Mouse (Mus musculus): Measurements from ENCODE around the gene Aqp9.

The Aqp9 gene

DNA sequence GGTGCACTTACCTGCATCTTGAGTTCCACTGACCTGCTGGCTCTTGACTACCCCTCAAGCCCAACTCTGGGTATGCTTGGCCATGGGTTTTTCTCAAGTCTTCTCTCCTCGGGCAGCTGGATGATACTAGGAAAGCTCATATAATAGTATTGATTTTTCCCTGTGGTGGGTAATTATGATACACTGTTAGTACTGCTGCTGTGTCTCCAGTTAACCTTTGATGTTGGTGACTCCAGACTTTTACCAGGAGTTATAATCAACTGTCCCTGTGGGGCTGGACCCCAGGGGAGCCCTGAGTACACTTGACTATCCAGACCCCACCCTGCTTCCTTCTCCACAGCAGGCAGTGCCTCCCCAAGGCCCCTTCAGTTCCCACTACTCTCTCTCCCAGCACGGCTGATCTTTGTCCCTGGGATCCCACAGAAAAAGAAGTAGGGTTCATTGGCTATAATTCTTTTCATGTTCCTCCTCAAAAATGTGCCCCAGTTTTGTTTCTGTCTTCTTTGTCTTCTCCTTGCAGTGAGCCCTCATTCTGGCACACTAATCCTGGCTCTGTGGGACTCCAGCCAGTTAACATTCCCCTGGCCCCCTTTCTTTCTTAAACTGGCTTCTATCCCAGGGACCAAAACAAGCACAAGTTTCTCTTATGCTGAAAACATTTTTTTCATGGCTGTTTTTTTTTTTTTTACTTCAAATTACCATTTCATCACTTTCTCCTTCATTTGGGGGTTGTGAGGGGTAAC lies 838 bp downstream of the Aqp9 start:
- in situ Hi-C loops (cut with MboI, MseI) = no loop called here

DNA sequence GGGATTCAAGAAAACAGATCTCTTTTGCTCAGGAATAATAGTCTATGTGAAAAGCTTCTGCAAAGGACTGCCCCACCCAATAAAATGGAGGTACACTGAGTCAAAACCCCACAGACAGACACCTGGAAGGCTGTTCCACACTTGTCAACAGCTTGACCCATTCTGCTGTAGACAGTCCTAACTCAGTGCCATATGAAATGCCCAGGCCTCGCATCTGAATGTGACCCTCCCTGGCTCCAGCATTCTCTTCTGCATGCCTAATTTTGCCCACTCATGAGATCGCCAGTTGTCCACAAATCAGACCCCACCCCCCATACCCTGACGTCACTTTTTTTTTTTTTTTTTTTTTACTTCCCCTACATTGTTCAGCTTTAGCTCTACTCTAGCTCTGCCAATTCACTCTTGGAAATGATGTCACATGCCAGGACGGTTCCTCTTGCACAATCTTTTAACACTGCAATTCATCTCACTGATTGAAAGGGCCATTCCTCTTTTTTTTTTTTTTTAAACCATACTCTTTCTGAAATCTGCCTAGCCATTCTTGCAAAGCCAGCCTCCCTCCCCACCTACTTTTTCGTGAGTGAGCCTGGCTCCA lies 1.5 kb downstream of the Aqp9 start:
- in situ Hi-C loops (cut with MboI, MseI) = no loop called here

DNA sequence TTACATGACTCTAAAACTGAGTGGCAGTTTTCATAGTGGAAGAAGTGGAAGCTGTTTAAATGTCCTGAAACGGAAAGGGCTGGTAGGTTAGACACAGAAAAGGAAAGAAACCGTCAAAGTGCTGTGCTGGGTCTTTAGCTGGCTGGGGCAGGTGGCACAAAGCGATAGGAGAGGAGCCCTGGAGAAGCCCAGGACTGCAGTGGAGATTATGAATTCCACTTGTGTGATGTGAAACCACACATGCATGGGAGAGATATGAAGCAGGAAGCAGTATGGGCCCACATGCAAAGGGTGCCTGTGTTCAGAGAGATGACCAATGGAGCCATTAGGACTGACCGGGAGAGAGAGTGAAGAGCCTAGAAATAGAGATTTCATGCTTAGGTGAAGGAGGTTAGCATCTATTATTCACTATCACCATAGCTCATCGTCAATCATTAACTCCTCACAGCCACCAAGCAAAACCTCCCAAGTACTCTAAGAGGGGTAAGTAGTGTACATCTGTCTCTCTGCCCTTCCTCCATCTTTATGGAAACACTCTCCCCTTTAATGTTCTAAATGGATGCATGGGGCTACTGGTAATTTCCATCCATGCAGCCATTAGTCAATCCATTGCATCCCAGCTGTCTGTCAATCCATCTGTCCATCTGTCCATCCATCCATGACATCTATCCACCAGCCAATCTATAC lies 2.3 kb downstream of the Aqp9 start:
- in situ Hi-C loops (cut with MboI, MseI) = no loop called here

DNA sequence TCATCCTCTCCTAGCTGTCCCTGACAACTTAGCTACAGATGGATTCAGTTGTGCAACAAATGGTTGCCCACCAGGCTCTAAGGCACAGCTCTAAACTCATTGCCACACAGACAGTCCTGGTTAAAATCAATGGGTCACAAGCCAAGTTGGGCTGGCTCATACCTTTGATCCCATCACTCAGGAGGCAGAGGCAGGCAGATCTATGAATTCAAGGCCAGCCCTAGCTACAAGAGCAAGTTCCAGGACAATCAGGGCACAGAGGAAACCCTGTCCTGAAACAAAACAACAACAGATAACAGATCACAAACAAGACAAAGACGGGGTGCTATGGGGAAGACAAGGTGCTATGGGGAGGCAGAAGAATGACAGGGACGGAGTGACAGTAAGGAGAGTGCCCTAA lies 3.0 kb downstream of the Aqp9 start:
- in situ Hi-C loops (cut with MboI, MseI) = no loop called here

DNA sequence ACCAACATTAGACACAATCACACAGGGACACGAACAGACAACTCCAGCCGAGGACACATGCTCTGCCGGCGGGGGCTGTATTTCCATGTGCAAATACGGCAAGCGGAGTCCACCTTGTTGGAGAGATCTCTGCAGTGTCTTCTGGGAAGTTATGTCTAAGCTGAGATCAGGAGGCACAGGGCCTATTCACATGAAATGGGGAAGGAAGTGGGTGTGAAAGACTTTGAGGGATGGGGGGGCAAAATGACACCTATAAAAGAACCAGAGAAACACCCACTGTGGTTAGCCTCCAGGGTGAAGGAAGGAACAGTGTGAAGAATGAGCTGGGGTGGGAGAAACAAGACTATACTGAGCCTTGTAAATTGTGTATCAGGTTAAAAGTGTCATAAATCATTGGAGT lies 3.4 kb downstream of the Aqp9 start:
- in situ Hi-C loops (cut with MboI, MseI) = no loop called here

DNA sequence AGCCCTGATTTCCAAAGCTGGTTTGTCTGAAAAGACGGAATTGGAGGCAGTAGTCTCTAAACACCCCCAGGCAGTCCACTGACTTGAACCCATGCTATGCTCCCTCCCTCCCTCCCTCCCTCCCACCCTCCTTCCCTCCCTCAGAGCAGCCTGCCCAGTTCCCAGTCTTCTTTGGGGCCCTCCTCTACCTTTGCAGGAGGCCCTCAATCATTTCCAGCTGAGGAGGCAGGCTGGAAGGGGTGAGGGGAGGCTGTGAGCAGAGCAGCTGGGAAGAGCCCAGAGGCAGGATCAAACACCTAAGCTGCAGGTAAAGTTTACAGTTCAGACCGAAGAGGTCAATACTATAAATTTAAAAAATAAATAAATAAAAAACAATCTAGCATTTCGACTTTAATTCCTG lies 4.1 kb downstream of the Aqp9 start:
- in situ Hi-C loops (cut with MboI, MseI) = no loop called here

DNA sequence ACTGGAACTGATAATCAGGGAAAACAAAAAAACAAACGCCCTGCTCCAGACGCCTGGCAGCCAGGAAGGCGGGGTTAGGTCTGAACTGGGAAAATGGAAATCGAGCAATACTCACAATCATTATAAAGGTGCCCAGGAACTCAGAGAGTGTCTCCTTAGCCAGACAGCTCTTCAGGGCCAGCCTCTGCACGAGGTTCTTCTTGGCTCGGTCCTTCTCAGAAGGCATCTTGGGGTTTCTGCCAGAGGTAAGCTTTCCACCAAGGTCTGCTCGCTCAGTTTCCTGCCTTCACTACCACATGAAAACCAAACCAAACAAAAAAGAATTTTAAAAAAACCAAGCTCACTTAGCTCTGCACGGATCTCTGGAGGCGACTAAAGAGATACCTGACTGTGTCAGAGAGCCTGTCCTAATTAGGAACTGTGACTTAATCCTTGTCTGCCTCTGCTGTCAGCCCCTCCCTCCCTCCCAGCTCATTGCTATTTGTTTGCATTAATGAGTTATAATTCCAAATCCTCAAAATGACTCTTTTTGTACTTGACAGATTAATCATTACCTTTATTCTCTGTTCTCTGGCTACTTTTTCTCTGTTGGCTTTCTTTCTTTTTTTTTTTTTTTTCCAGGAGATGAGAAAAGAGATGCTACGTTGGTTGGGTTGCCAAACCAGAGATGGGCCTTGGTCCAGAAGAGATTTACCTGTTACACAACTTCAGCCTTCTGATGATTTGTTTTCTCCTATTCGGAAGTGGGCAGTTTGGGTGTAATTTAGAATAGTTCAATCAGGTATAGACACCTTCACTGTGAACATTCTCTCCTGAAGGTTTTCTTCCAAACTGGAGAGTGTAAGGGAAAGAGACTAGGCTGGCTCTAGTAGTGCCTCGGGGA lies 5.4 kb downstream of the Aqp9 start:
- in situ Hi-C loops (cut with MboI, MseI) = no loop called here

DNA sequence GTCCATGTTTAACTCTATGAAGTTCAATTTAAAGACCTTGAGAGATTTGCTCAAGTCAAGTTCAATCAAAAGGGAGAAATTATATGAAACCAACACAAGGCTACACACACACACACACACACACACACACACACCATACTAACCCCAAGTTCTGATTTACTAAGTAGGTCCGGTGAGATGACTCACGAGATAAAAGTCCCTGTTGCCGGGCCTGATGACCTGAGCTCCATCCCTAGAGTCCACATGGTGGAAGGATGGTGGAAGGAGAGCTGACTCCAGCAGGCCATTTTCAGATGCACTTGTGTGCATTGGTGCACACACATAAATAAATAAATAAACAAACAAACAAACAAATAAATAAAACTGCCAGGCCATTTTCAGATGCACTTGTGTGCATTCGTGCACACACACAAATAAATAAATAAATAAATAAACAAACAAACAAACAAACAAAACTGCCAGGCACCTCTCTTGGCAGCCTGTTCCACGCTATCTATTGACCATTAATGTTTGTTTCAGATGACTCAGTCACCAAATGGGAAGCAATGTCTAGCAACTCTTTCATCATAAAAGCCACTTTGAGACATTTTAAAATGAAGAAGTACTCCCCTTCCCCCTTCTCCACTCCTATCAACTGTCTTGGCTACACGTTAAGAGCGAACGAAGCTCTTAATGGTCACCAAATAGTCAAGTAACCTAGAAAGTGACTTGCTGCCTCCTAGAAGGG lies 6.2 kb downstream of the Aqp9 start:
- in situ Hi-C loops (cut with MboI, MseI) = no loop called here

DNA sequence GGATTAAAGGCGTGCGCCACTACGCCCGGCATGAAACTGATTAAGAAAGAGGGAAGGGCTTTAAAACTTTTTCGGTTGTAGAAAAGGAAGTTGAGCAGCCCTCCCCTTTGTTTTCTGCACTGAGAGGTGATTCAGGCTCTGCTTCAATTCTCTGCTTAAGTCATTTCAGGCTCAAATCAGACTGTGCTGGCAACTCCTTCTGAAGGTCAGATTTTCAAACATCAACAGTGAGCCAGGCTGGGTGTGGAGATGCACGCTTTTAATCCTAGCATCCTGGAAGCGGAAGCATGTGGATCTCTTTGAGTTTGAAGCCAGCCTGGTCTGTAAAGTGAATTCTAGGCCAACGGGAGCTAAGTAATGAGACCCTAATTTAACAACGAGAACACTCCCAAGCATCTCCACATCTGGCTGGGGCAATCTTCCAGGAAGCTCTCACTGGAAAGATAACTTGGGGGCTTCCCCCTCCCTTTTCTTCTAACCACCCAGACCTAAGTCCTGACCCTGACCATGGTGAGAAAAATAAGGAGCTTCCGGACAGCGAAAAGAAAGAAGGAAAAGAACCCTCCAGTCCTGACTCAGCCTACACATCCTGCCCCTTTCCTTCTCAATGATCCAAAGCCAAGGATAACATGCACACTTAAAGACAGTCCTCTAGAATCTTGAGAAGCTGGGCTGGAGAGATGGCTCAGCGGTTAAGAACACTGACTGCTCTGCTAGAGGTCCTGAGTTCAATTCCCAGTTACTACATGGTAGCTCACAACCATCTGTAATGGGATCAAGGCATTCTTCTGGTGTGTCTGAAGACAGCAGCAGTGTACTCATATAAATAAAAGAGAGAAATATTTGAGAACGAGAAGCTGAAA lies 7.4 kb downstream of the Aqp9 start:
- in situ Hi-C loops (cut with MboI, MseI) = no loop called here

DNA sequence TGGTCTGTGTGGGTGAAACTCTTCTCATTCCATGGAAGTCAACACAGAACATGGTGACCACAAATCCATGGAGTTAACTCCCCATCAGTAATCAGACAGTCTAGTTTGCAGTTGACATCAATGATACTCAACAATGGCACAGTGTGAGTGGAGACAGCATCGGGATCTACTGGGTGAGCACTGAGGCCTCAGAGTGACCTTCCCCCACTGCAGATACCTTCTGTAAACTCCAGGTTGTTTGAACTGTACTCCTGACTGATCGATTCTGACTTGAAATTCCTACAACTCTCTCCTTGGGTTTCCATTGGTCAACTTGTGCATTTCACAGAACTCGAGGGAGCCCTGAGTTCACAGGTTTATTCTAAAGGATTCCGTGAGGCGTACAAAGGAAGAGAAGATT lies 8.8 kb downstream of the Aqp9 start:
- in situ Hi-C loops (cut with MboI, MseI) = no loop called here

DNA sequence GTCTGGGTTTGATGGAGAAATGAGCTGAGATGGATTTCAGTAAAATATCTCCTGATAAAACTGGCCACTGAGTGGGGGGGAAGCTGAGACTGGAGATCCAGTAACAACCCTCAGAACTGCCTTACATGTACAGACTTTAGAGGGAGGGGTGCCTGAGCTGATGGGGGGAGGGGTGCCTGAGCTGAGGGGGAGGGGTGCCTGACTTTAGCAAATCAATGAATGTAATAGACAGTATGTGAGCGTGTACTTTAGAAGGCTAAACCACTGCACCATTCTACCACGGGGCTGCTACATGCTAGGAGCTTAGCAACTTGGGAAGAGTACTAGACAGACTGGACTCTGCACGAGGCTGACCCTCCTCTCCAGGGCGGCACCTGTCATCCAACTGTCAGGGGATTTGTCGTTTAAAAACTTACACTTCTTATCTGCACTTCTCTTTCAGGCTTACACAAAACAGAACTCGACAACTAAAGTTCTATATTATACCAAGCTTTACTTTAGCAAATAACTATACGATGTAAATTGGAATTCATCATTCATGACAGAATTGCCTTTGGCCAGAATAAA lies 9.3 kb downstream of the Aqp9 start:
- in situ Hi-C loops (cut with MboI, MseI) = no loop called here

DNA sequence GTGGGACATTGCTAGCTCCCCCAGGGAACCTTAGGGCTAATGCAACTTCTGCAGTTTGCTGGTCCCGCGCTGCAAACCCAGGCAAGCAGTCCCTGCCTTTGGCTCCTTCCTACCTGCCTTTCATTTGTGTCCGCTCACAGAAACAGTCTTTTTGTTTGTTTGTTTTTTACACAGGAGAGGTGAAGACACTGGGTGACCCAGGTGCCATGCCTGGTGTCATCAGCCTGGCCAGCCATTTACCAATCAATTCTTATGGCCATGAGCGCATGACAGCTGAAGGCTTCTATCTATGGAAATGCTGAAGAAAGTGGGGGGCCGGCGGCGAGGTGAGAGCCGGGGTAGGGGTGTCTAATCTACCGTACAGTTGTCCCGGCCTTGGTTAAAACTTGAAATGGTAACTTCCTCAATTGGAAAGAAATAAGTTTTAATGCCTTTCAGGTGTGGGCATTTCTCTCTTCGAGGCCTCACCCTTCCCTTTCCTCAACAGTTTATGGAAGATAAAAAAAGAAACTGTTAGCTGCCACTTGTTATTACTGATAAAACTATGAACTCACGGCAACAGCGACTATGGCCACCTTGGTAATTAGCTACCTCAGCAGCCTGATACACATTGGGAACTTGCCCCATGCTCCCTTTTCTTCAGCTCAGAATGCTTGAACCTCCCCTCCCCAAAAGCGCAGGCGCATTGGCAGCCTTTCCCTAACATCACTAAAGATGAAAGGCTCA lies 10.4 kb downstream of the Aqp9 start:
- in situ Hi-C loops (cut with MboI, MseI) = no loop called here

DNA sequence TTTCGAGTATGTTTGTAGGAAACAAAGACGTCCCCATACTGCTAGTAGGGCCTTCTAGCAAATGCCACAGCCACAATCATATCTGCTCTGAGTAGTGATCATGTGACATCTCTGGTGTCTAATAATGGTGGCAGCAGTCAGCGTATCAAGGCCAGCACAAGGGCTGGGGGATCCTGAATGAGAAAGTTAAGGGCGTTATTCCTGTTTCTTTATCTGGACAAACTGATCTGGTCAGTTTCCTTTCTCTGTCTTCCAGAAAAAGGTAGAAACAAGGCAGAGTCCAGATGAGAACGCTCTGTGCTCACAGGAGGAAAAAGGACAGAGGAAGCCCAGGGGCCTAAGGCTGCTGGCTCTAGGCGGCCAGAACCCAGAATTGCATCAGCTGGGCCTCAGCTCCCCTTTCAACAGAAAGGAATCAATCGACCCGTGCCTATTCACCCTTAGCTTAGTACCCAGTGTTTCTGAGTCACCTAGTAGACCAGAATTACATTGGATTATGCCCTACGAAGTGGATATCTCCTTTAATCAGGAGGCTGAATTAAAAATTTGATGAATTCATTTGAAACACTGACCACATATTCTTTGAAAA lies 11.9 kb downstream of the Aqp9 start:
- in situ Hi-C loops (cut with MboI, MseI) = no loop called here

DNA sequence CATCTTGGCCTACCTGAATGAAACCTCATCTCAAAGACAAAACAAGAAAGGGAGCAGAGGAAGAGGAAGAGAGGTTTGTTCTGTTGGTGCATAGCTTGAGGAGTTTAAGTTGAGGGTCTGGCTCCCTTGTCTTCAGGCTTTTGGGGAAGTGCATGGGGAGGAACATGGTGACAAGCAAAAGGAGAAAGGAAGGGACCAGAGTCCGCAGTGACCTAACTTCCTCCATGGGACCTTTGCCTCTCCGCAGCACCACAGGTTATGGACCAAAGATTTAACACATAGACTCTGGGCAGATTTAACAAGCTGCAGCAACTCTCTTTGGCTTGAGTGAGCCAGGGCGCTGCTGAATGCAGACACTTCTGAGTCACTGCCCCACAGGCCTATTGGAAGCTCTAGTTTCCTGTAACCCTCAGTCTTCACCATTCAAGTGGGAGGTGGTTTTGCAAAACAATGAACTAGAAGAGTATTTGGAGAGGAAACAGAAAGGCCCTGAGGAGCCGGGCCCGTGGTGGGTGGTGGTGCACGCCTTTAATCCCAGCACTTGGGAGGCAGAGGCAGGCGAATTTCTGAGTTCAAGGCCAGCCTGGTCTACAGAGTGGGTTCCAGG lies 13.0 kb downstream of the Aqp9 start:
- in situ Hi-C loops (cut with MboI, MseI) = no loop called here

DNA sequence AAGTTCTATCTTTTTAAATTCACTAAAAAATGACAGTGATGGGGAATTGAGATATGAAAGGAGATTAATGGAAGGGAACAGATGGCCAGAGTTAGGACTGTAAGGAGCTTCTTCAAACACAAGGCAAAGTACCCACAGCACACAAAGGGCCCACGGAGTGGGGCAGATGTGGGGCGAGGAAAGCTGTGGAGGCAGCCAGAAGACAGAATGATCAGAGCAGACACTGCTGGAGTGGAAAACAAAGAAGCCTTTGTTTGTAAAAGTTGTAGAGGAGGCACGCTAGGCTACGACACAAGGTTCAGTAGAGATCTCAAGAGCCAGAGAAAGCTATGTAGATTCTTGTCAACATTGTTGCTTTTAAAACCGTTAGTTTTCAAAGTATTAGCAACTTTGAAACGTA lies 17.1 kb downstream of the Aqp9 start:
- in situ Hi-C loops (cut with MboI, MseI) = no loop called here

DNA sequence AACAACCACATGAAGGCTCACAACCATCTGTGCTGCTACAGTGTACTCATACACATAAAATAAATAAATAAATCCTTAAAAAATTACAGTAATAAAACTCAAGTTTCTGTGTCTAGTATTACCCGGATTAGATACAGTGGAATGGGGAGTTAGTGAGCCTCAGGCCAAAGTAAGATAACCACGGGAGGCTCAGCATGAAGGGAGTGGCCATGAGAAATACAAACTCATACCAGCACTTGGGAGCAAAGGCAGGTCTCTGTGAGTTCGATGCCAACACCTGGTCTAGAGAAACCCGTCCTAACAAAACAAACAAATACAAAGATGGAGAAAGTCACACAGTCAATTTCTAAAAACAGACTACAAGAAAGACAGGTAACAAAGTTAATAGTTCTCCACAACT lies 18.3 kb downstream of the Aqp9 start:
- in situ Hi-C loops (cut with MboI, MseI) = no loop called here

DNA sequence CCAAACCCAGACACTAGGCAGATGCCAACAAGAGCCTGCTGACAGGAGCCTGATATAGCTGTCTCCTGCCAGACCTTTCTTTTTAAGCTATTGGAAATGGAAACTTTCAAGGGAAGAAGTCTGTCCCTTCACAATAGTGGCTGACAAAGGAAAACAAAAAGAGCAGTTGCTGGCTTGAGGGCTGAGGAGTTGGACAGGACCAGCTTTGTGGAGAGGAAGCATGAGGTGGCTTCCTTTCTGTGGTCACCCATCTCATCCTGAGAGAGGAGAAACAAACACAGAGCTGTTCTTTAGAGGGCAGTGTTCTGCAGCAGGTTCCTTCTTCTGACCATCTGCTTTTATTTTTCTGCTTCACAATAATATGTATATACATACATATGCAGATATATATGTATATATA lies 19.6 kb downstream of the Aqp9 start:
- in situ Hi-C loops (cut with MboI, MseI) = no loop called here

DNA sequence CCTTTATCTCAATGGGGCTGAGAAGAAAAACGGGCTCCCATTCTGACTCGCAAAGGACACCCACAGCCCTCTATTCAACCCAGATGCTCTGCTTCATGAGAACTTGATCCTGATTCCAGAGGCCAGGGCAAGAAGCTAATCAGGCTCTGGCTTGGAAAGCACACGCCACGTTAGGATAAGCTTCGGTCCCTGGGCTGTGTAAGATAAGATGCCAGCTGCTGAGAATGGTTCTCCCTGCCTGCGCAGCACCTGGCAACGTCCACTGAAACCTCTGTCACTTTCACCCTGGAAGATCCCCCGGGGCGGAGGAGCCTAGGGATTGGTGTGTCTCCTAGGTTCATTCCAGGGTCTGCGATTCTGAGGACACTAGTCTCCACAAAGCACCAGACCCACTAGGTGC lies 22.3 kb downstream of the Aqp9 start:
- in situ Hi-C loops (cut with MboI, MseI) = no loop called here

DNA sequence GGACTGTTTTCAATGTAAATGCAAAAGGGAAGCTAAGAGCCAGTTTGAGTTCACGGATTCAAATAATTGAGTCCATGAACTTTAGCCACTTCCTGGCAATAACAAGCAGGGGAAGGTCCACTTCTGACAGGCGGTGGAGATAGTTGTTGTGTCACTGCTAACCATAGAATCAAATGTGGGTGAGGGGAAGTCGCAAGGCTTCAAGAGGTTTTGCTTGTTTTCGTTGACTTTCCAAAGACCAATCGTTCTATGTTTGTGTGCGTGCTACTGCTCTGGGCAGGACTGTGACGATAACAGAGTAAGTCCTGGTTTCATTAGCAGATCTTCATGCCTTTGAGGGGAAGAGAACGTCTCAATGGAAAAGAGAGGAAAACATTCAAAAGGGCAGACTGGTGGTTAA lies 28.3 kb downstream of the Aqp9 start:
- in situ Hi-C loops (cut with MboI, MseI) = no loop called here
